Mouse (Mus musculus) intestine, postnatal 0 days (tissue): Measurements from ENCODE around the gene Thbs4. TPM values are rescaled to one million over a fixed set of nuclear protein-coding genes. Genes with fewer than 3 reads are reported as not detected.

Experiments
- ATAC-seq: fragments of 200-750 bp; cut with Nextera tagmentation; 2 replicates; pipeline ENCODE4 v1.8.0; 2017; ENCODE audit warnings: mild to moderate bottlenecking, moderate TSS enrichment, moderate library complexity
- H3K27ac ChIP-seq: fragments of 300-500 bp; sonication (generic); 2 replicates; pipeline ENCODE4 v1.5.1; 2014; ENCODE audit warnings: mild to moderate bottlenecking, low read depth, low read length, moderate library complexity
- H3K27me3 ChIP-seq: fragments of 300-500 bp; sonication (generic); replicated peaks from 2 replicates; pipeline ENCODE4 v1.6.1; 2014; ENCODE audit warnings: low read length, mixed read lengths; ENCODE audit not compliant: control insufficient read depth, insufficient read depth
- H3K36me3 ChIP-seq: fragments of 300-500 bp; sonication (generic); 2 replicates; pipeline ENCODE4 v1.6.1; 2014; ENCODE audit warnings: mild to moderate bottlenecking, moderate library complexity; ENCODE audit not compliant: control insufficient read depth, insufficient read depth
- H3K4me1 ChIP-seq: fragments of 300-500 bp; sonication (generic); replicated peaks from 2 replicates; pipeline ENCODE4 v1.6.1; 2014; ENCODE audit warnings: antibody characterized with exemption, low read length, mixed read lengths; ENCODE audit not compliant: control insufficient read depth, insufficient read depth
- H3K4me2 ChIP-seq: fragments of 300-500 bp; sonication (generic); replicated peaks from 2 replicates; pipeline ENCODE4 v1.6.1; 2014; ENCODE audit warnings: low read depth, mild to moderate bottlenecking, moderate library complexity
- H3K4me3 ChIP-seq: fragments of 300-500 bp; sonication (generic); 2 replicates; pipeline ENCODE4 v1.5.1; 2014; ENCODE audit warnings: low read depth, low read length
- H3K9ac ChIP-seq: fragments of 300-500 bp; sonication (generic); 2 replicates; pipeline ENCODE4 v1.6.1; 2014; ENCODE audit warnings: mild to moderate bottlenecking, low read depth, low read length
- H3K9me3 ChIP-seq: fragments of 300-500 bp; sonication (generic); 2 replicates; pipeline ENCODE4 v1.6.1; 2016; ENCODE audit warnings: mixed run types; ENCODE audit not compliant: control insufficient read depth
- CTCF ChIP-seq: sonication (generic); IDR thresholded peaks from 2 replicates; pipeline ENCODE4 v1.5.1; 2016; ENCODE audit warnings: low read depth, mild to moderate bottlenecking, control low read depth, antibody characterized with exemption, moderate library complexity
- WGBS: fragments of 180-500 bp; shearing (Covaris S2); extraction: QIAGEN DNeasy Blood & Tissue Kit; methylation state at CpG from one replicate; pipeline ENCODE4 v1.1.7; 2014; 5-methylcytosine and 5-hydroxymethylcytosine counted together
- polyA plus RNA-seq: library from polyadenylated mRNA; unstranded; fragments of >200 nt; fragmentation: Nextera tagmentation; extraction: Ambion mirVana; gene quantifications from 2 replicates; pipeline ENCODE4 v1.2.1, GENCODE M21; 2015

Gene Thbs4
- polyA plus RNA-seq, 1 experiment from 2014 or later, result 7.1 TPM

GRCm38 (mm10) chr13:92707941-92708340, 86.7 kb downstream of the Thbs4 start:
- Histone ChIP-seq H3K4me1 (no peaks in the 10 kb centered on the region), H3K4me3 (no peak overlapping the region), H3K27ac (no peak overlapping the region), H3K9ac (no peak overlapping the region), H3K27me3 (no peaks in the 10 kb centered on the region), H3K4me2 (no peak overlapping the region), H3K36me3 (peaks cover 30% of the 10 kb centered on the region; the same call in 1 of the 2 replicates), H3K9me3 (no peaks in the 10 kb centered on the region)
- ATAC-seq, result no peak
- peak; percentile 18; the same call in 1 of the 2 replicates for TF ChIP-seq CTCF
- 70% methylated on average over 2 of the region's 2 CpGs for WGBS

GRCm38 (mm10) chr13:92706342-92707061, 88.1 kb downstream of the Thbs4 start:
- no peaks in the 10 kb centered on the region for H3K27me3 ChIP-seq
- no peak for TF ChIP-seq CTCF
- no peaks in the 10 kb centered on the region for H3K9me3 ChIP-seq
- no peak overlapping the region for H3K4me2 ChIP-seq
- 64% methylated on average over 9 of the region's 9 CpGs for WGBS
- no peak overlapping the region for H3K9ac ChIP-seq
- peak; percentile 93 for ATAC-seq
- peak overlapping the region; percentile 50; the same call in 1 of the 2 replicates for H3K27ac ChIP-seq
- H3K36me3 ChIP-seq, result peaks cover 30% of the 10 kb centered on the region; the same call in 1 of the 2 replicates
- no peak overlapping the region for H3K4me3 ChIP-seq
- no peaks in the 10 kb centered on the region for H3K4me1 ChIP-seq

- H3K9me3 ChIP-seq, result no peaks in the 10 kb centered on the region
- 89% methylated on average over 7 of the region's 7 CpGs for WGBS
- no peaks in the 10 kb centered on the region for H3K27me3 ChIP-seq
- no peak for TF ChIP-seq CTCF
- no peak overlapping the region for H3K9ac ChIP-seq
- no peak for ATAC-seq
- H3K4me2 ChIP-seq, result no peak overlapping the region
- H3K4me3 ChIP-seq, result no peak overlapping the region
- H3K27ac ChIP-seq, result no peak overlapping the region
- no peaks in the 10 kb centered on the region for H3K4me1 ChIP-seq
- peaks cover 34% of the 10 kb centered on the region; the same call in 1 of the 2 replicates for H3K36me3 ChIP-seq
Measured at GRCm38 (mm10) chr13:92705016-92705535, 89.5 kb downstream of the Thbs4 start.

GRCm38 (mm10) chr13:92704189-92704588, 90.4 kb downstream of the Thbs4 start:
- no peak for ATAC-seq
- H3K4me2 ChIP-seq, result no peak overlapping the region
- no peaks in the 10 kb centered on the region for H3K4me1 ChIP-seq
- 66% methylated on average over 7 of the region's 7 CpGs for WGBS
- H3K4me3 ChIP-seq, result no peak overlapping the region
- H3K36me3 ChIP-seq, result peaks cover 27% of the 10 kb centered on the region; the same call in 1 of the 2 replicates
- TF ChIP-seq CTCF, result no peak
- no peak overlapping the region for H3K9ac ChIP-seq
- H3K27me3 ChIP-seq, result no peaks in the 10 kb centered on the region
- no peak overlapping the region for H3K27ac ChIP-seq
- no peaks in the 10 kb centered on the region for H3K9me3 ChIP-seq

- Histone ChIP-seq H3K36me3 (peaks cover 21% of the 10 kb centered on the region; the same call in 1 of the 2 replicates), H3K27me3 (no peaks in the 10 kb centered on the region), H3K27ac (no peak overlapping the region), H3K9me3 (no peaks in the 10 kb centered on the region), H3K9ac (no peak overlapping the region), H3K4me3 (no peak overlapping the region), H3K4me1 (no peaks in the 10 kb centered on the region), H3K4me2 (no peak overlapping the region)
- TF ChIP-seq CTCF, result peak; percentile 37
- ATAC-seq, result no peak
- WGBS, result 65% methylated on average over 8 of the region's 8 CpGs
Measured at GRCm38 (mm10) chr13:92703241-92704027, 91.2 kb downstream of the Thbs4 start.

GRCm38 (mm10) chr13:92702035-92702434, 92.6 kb downstream of the Thbs4 start:
- no peak overlapping the region for H3K4me3 ChIP-seq
- WGBS, result 51% methylated on average over 5 of the region's 5 CpGs
- peaks cover 17% of the 10 kb centered on the region; the same call in 1 of the 2 replicates for H3K36me3 ChIP-seq
- ATAC-seq, result no peak
- H3K9ac ChIP-seq, result no peak overlapping the region
- H3K27me3 ChIP-seq, result no peaks in the 10 kb centered on the region
- H3K9me3 ChIP-seq, result no peaks in the 10 kb centered on the region
- TF ChIP-seq CTCF, result no peak
- H3K4me2 ChIP-seq, result no peak overlapping the region
- H3K4me1 ChIP-seq, result no peaks in the 10 kb centered on the region
- no peak overlapping the region for H3K27ac ChIP-seq

Other genes starting within 250 kb of the Thbs4 start
- gene Spz1, start 218.6 kb downstream of the Thbs4 start, polyA plus RNA-seq, result not detected in 2 replicates
- 10.8 and 11.8 TPM in 2 replicates for gene Serinc5, start 183.7 kb downstream of the Thbs4 start, polyA plus RNA-seq
- gene Mtx3, start 49.9 kb upstream of the Thbs4 start, polyA plus RNA-seq, result 2.1 and 2.8 TPM in 2 replicates